Mouse (Mus musculus) erythroblast, embryonic 14.5 days (primary cell): ENCODE results near the gene Phldb2. TPM values are rescaled to one million over a fixed set of nuclear protein-coding genes. Genes with fewer than 3 reads are reported as not detected.

ENCODE experiments used
- H3K27me3 ChIP-seq: 2 replicates; pipeline ENCODE4 v1.6.1; 2012; ENCODE audit warnings: inconsistent platforms; ENCODE audit not compliant: control insufficient read depth
- H3K36me3 ChIP-seq: 2 replicates; pipeline ENCODE4 v1.6.1; 2012; ENCODE audit warnings: mild to moderate bottlenecking, inconsistent platforms; ENCODE audit not compliant: control insufficient read depth
- H3K4me1 ChIP-seq: 2 replicates; pipeline ENCODE4 v1.6.1; 2012; ENCODE audit warnings: inconsistent platforms; ENCODE audit not compliant: control insufficient read depth
- H3K4me3 ChIP-seq: replicated peaks from 2 replicates; pipeline ENCODE3; 2012; ENCODE audit warnings: moderate library complexity, mild to moderate bottlenecking, inconsistent platforms
- H3K9me3 ChIP-seq: 2 replicates; pipeline ENCODE4 v1.6.1; 2012; ENCODE audit warnings: low read length, inconsistent platforms, mixed read lengths; ENCODE audit not compliant: control insufficient read depth
- GATA1 ChIP-seq: IDR thresholded peaks from 2 replicates; pipeline ENCODE4 v1.6.1; 2012; ENCODE audit warnings: low read length, inconsistent platforms, mixed read lengths
- TAL1 ChIP-seq: IDR thresholded peaks from 3 replicates; pipeline ENCODE4 v1.6.1; 2012; ENCODE audit warnings: low read length, inconsistent platforms, mixed read lengths
- polyA plus RNA-seq: library from polyadenylated mRNA; stranded (reverse); fragments of >175 nt; gene quantifications from 2 replicates; pipeline ENCODE4 v1.2.3, GENCODE M21; 2012

Phldb2 gene
- polyA plus RNA-seq, 1 experiment = 0.01 TPM

DNA sequence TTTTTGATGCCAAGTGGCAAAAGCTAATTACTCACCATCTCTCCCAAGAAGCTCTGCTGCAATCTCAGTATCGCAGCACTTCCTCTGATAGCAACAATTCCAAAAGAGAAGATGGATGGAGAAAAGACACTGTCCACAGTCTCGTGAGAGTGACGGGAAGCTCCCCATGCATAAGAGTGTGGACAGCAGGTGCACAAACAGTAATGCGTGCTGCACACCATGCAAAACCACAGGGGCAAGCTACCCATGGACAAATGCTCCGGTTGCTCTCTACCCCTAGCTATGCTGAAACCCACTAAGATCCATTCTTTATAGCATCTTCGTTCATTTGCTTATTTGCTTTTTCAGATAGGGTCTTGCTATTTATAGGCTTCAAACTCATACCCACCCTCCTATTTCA is 182.5 kb downstream of the Phldb2 start:
- Histone ChIP-seq H3K4me1 (no peaks in the 10 kb centered on the region), H3K27me3 (no peaks in the 10 kb centered on the region), H3K9me3 (no peaks in the 10 kb centered on the region), H3K4me3 (no peak overlapping the region), H3K36me3 (no peaks in the 10 kb centered on the region; the same call in 1 of the 2 replicates)
- no peak for TF ChIP-seq TAL1
- no peak for TF ChIP-seq GATA1

DNA sequence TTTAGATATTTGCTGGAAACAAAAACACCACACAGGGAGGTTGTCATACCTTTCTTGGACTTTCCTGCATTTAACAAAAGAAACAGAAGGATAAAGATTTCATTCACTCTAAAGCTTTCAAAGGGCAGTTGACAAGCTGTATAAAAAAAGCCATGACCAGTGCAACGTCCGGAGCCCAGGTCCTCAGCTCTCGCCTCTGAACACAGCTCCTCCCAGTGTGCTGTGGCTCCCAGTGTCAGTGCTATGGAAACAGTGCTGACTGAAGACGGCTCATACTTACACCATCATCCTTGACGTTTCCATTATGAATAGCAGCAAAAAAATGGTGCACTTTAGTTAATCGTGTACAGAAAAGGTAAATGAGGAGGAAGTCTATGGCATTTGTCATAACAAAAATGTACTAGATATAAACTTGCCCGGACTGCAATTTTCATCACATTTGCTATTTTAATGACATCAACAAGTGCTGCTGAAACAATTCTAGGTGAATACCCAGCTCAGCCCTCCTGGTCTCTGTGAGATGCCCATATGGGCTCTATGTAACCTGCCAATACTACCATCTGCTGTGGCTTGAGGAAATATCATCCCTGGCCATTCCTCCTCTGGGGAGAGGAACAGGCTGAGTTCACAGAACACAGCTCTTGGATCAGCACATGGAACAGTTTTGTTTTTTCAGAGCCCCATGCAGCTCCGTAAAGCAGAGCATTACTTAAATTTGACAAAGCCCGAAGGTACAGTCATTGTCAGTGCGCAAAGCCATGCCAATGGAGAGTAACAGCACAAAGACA is 185.4 kb downstream of the Phldb2 start:
- Histone ChIP-seq H3K27me3 (no peaks in the 10 kb centered on the region), H3K9me3 (no peaks in the 10 kb centered on the region), H3K4me3 (no peak overlapping the region), H3K4me1 (no peaks in the 10 kb centered on the region), H3K36me3 (no peaks in the 10 kb centered on the region; the same call in 1 of the 2 replicates)
- no peak for TF ChIP-seq GATA1
- TF ChIP-seq TAL1 = no peak

DNA sequence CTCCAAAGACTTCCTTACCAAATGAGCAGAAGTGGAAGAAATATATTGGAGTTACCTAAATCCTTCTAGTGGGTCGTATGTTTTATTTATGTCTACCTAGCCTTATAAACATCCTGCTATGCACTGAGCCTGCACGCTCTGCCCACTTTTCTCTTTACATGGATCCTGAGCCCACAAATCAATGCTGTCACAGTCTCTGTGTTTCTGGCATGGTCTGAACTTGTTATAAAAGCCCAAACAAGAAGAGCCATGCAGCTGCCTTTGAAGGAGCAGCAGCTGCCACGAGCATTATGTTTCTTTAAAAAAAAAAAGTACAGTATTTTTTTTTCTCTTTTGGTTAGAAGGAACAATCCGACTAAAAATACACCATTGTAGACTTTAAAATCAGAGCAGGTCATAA is 186.0 kb downstream of the Phldb2 start:
- Histone ChIP-seq H3K36me3 (no peaks in the 10 kb centered on the region; the same call in 1 of the 2 replicates), H3K4me3 (no peak overlapping the region), H3K27me3 (no peaks in the 10 kb centered on the region), H3K4me1 (no peaks in the 10 kb centered on the region), H3K9me3 (no peaks in the 10 kb centered on the region)
- TF ChIP-seq TAL1 (no peak), GATA1 (no peak)

DNA sequence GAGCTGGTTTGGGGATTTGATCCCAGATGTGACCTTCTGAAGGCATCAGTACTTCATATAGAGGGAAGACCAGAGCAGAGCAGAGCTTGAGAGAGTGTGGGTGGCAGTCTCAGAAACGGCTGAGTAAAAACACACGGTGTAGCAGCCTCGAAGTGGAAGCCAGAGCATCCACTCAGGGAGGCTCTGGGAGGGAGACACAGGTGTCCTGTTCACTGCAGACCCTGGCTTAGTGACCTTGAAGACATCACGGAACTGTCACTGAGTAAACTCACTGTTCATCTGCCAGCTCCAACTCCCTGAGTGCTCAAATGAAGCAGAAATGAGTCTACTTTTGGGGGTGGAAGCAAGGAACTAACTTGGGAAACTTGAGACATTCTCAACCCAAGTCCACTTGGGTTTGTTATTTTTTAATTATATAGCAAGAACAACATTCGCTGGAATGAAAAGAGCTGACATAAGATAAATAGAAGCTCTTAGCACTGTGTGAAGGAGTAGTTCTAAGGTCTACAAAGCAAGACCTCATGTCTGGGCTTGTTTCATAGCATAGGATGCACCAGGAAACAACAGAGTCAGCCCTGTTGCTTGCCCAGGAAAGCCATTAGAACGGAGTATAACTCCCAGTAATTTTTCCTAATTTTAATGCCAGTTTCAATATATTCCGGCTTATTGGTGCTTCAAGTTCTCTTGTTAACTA is 187.4 kb downstream of the Phldb2 start:
- Histone ChIP-seq H3K9me3 (no peaks in the 10 kb centered on the region), H3K27me3 (no peaks in the 10 kb centered on the region), H3K36me3 (no peaks in the 10 kb centered on the region; the same call in 1 of the 2 replicates), H3K4me3 (no peak overlapping the region), H3K4me1 (no peaks in the 10 kb centered on the region)
- TF ChIP-seq GATA1 (no peak), TAL1 (no peak)

DNA sequence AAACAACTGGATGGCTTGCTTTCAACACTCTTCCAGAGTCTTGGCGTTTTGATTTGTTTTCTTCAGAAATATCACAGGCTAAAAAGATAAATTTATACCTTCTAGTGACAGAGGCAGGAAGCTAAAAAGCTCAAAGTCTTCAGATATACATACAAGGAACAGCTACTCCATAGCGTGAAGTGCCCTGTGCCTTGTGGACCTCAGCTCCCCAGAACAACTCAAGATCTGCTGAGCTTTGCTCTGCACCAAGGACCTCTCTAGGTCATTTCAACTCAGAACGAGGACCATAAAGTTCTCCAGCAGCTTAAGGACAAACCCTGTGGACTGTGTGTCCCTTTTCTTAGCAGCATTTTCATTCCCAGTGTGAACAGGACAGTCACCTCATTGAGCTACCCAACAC is 188.3 kb downstream of the Phldb2 start:
- no peaks in the 10 kb centered on the region for H3K36me3 ChIP-seq
- H3K4me3 ChIP-seq = no peak overlapping the region
- H3K27me3 ChIP-seq = no peaks in the 10 kb centered on the region
- H3K4me1 ChIP-seq = no peaks in the 10 kb centered on the region
- no peaks in the 10 kb centered on the region for H3K9me3 ChIP-seq
- TF ChIP-seq GATA1 (no peak), TAL1 (no peak)

DNA sequence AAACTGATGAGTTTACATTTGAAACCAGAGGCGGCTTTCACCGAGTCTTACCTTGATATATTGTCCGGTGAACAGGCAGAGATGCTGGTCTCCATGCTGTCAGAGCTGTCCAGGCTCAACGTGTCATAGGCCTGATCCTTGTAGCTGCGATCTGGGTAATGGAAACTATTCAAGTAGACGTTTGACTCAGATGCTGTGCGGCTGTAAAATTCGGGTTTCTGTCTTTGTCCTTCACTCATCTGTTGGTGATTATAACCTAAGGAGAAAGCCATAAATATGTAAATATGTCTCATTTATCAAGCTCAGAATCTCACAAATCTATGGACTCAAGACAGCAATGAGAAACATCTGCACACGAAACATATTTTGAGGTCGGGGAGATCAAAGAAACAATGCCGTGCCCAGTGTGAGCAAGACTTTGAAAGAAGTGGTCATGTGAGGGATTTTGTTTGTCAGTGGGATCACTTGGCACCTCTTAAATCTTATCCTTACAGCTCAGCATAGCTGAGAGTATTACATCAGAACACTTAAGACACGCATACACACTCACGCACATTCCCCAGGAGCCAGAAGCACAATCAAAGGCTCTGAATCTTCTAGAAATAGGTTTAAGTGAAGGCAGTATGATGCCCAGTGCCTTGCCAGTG is 190.4 kb downstream of the Phldb2 start:
- TF ChIP-seq GATA1 (no peak), TAL1 (no peak)

DNA sequence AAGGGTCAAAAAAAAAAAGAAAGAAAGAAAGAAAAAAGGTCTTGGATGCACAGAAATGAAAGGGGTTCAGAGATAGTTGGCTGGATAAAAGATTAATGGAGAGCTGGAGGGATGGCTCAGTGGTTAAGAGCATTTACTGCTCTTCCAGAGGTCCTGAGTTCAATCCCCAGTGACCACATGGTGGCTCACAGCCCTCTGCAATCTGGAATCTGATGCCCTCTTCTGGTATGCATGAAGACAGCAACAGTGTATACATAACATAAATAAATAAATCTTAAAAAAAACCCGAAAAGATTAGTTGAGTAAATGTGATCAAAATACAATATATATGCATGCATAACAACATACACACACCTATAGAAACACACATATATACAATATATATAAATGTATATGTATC is 192.0 kb downstream of the Phldb2 start:
- H3K4me1 ChIP-seq = no peaks in the 10 kb centered on the region
- no peaks in the 10 kb centered on the region for H3K27me3 ChIP-seq
- H3K9me3 ChIP-seq = no peaks in the 10 kb centered on the region
- TF ChIP-seq TAL1 (no peak), GATA1 (no peak)
- H3K36me3 ChIP-seq = no peaks in the 10 kb centered on the region; the same call in 1 of the 2 replicates
- no peak overlapping the region for H3K4me3 ChIP-seq

More for the DNA sequence above, 190.4 kb downstream of the Phldb2 start:
- no peak overlapping the region for H3K4me3 ChIP-seq
- no peaks in the 10 kb centered on the region for H3K27me3 ChIP-seq
- no peaks in the 10 kb centered on the region; the same call in 1 of the 2 replicates for H3K36me3 ChIP-seq
- no peaks in the 10 kb centered on the region for H3K9me3 ChIP-seq
- no peaks in the 10 kb centered on the region for H3K4me1 ChIP-seq

DNA sequence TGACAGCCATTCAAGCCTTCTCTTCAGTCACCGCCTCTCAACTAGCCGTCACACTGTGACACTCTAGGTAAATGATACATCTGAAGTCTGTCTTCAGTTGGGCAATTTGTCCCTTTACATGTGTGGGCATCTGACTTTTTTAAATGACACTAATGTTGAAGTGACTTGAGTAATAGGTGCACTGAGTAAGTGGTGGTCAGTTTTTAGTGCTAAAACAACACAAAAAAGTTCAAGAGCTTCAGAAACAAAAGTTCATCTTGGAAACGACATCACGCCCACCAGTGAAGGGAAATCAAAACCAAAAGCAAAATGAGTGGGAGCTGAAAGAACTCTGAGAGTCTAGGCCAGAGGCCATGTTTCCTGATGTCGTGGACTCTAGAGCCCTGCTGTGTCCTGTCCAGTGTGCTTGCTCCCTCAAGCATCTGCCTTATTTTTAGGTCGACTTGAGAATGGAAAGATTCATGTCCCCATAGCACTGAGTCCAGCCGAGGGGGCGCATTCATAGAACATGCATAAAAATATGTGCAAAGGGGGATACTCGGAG is 194.6 kb downstream of the Phldb2 start:
- Histone ChIP-seq H3K27me3 (no peaks in the 10 kb centered on the region), H3K36me3 (no peaks in the 10 kb centered on the region; the same call in 1 of the 2 replicates), H3K9me3 (no peaks in the 10 kb centered on the region), H3K4me3 (no peak overlapping the region), H3K4me1 (no peaks in the 10 kb centered on the region)
- no peak for TF ChIP-seq GATA1
- no peak for TF ChIP-seq TAL1
